Mouse (Mus musculus) liver, embryonic 12.5 days (tissue): ENCODE data around the gene Maml2. TPM values are rescaled to one million over a fixed set of nuclear protein-coding genes. Genes with fewer than 3 reads are reported as not detected.

Source experiments
- ATAC-seq: fragments of 200-750 bp; cut with Nextera tagmentation; 2 replicates; pipeline ENCODE4 v1.8.0; 2017; ENCODE audit warnings: moderate number of reproducible peaks, mild to moderate bottlenecking, moderate library complexity
- H3K27ac ChIP-seq: fragments of 300-500 bp; sonication (generic); 2 replicates; pipeline ENCODE4 v1.5.1; 2016; ENCODE audit warnings: mild to moderate bottlenecking
- H3K27me3 ChIP-seq: fragments of 300-500 bp; sonication (generic); replicated peaks from 2 replicates; pipeline ENCODE4 v1.6.1; 2016; ENCODE audit warnings: mild to moderate bottlenecking, moderate library complexity
- H3K36me3 ChIP-seq: fragments of 300-500 bp; sonication (generic); 2 replicates; pipeline ENCODE4 v1.6.1; 2016; ENCODE audit warnings: mild to moderate bottlenecking, moderate library complexity
- H3K4me1 ChIP-seq: fragments of 300-500 bp; sonication (generic); 2 replicates; pipeline ENCODE4 v1.6.1; 2016
- H3K4me2 ChIP-seq: fragments of 300-500 bp; sonication (generic); 2 replicates; pipeline ENCODE4 v1.6.1; 2016; ENCODE audit warnings: mild to moderate bottlenecking, moderate library complexity
- H3K4me3 ChIP-seq: fragments of 300-500 bp; sonication (generic); 2 replicates; pipeline ENCODE4 v1.5.1; 2016; ENCODE audit warnings: mild to moderate bottlenecking, moderate library complexity
- H3K9ac ChIP-seq: fragments of 300-500 bp; sonication (generic); 2 replicates; pipeline ENCODE4 v1.6.1; 2016; ENCODE audit warnings: mild to moderate bottlenecking, moderate library complexity
- H3K9me3 ChIP-seq: fragments of 300-500 bp; sonication (generic); replicated peaks from 2 replicates; pipeline ENCODE4 v1.6.1; 2016; ENCODE audit warnings: mild to moderate bottlenecking, moderate library complexity
- whole genome bisulfite sequencing: fragments of 180-500 bp; shearing (Covaris S2); methylation state at CpG from one replicate; pipeline ENCODE4 v1.1.7; 2016; ENCODE audit not compliant: insufficient replicate concordance; 5-methylcytosine and 5-hydroxymethylcytosine counted together
- polyA plus RNA-seq: library from polyadenylated mRNA; unstranded; fragments of >200 nt; fragmentation: Nextera tagmentation; extraction: Ambion mirVana; gene quantifications from 2 replicates; pipeline ENCODE4 v1.2.1, GENCODE M21; 2016

Maml2 gene
- polyA plus RNA-seq, 1 experiment from 2014 or later = 1.7 TPM

DNA sequence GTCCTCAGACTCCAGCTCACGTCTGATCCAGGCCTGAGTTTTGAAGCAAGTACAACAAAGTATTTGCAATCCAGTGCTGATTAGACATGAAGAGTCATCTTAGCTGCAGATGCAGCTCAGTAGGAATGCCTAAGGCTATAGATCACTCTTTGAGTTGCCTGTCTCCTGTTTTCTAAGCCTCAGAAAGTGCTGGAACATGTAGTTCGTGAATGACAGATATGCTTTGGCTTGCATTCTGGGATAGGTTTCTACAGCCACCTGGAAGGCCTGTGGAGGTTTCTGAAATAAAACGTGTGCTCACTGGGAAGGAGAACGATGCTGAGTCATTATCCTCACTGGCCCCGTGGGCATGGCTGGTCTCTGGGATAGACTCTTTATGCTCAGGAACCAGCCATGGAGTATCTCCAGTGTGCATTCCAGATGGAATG is 16.8 kb downstream of the Maml2 start:
- no peak overlapping the region for H3K4me3 ChIP-seq
- H3K4me1 ChIP-seq = peaks cover 7% of the 10 kb centered on the region; the same call in 1 of the 2 replicates
- no peak overlapping the region for H3K4me2 ChIP-seq
- WGBS = 57% methylated on average over 5 of the region's 5 CpGs
- H3K27me3 ChIP-seq = no peaks in the 10 kb centered on the region
- no peaks in the 10 kb centered on the region for H3K9me3 ChIP-seq
- H3K9ac ChIP-seq = no peak overlapping the region
- no peak overlapping the region for H3K27ac ChIP-seq
- no peak for ATAC-seq
- no peaks in the 10 kb centered on the region for H3K36me3 ChIP-seq

DNA sequence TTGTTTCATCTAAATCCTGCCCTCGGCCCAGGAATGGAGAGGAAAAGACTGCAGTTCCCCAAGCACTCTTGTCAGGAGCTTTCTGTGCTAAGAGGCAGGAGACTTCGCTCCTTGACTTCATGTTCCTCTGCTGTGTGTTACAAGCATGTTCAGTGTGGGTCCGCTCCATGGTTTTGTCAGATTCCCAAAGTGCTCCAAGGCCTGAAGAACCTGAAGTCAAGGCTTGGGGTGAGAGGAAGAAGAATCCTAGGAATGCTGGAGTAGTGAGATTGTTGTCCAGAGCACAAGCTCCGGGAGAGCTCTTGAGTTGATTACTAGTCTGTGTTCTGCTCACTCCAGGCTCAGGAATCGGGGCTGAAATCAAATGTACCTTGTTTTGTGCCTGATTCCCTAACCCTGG is 17.6 kb downstream of the Maml2 start:
- ATAC-seq = no peak
- Histone ChIP-seq H3K36me3 (no peaks in the 10 kb centered on the region), H3K27me3 (no peaks in the 10 kb centered on the region), H3K27ac (no peak overlapping the region), H3K4me3 (no peak overlapping the region), H3K4me2 (no peak overlapping the region), H3K9ac (no peak overlapping the region), H3K9me3 (no peaks in the 10 kb centered on the region), H3K4me1 (no peaks in the 10 kb centered on the region)
- 60% methylated on average over 5 of the region's 5 CpGs for WGBS

DNA sequence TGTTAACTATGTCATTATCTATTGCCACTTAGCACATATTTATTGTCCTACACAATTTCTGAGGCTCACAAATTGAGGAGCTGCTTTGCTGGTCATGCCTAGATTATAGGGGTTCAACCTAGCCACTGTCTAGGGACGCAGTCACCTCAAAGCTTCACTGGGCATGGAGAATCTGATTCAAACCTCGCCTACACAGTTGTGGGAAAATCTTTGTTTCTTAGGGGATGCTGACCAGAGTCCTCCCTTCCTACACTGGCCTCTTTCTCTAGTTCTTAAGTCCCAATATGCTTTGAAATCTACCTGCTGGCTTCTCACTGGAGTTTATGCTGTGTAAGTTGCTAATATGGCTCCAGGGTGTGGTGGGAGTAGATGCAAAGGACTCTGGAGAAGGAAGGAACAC is 21.8 kb downstream of the Maml2 start:
- WGBS = 60% methylated on average over 2 of the region's 2 CpGs

DNA sequence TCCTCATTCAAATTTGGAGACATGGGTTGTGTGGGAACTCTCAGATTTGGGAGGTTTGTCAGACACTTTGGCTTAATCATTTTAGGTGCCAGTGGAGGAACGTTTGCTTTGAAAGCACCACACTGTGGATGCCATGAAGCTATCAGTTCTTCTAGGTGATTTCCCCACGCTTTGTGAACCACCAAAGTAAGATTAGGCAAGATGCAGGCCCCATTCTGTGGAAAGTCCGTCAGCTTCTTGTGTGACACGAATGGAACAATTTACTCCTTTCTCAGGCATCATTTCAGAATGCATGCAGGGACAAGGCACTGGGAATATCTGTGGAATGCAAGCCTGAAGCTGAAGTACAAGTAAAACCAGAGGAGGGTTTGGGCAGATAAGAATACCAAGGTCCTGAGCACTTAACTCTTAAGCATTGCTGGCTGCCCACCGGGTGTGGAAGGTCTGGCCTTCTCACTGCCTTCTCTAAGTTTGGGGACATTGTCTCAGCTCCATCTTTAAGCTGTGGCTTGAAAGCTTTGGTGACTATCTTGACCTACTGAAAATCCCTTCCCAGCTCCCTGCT is 23.1 kb downstream of the Maml2 start:
- no peak overlapping the region for H3K4me2 ChIP-seq
- no peak overlapping the region for H3K4me3 ChIP-seq
- no peaks in the 10 kb centered on the region for H3K36me3 ChIP-seq
- no peaks in the 10 kb centered on the region for H3K9me3 ChIP-seq
- H3K27me3 ChIP-seq = no peaks in the 10 kb centered on the region
- H3K4me1 ChIP-seq = 0 out of 2 replicates have a peak, but pooled peaks cover 4% of the 10 kb centered on the region
- no peak for ATAC-seq
- 59% methylated on average over 5 of the region's 5 CpGs for WGBS
- H3K9ac ChIP-seq = no peak overlapping the region
- H3K27ac ChIP-seq = no peak overlapping the region

More for the DNA sequence above, 21.8 kb downstream of the Maml2 start:
- no peak for ATAC-seq
- no peak overlapping the region for H3K27ac ChIP-seq
- 0 out of 2 replicates have a peak, but pooled peaks cover 4% of the 10 kb centered on the region for H3K4me1 ChIP-seq
- H3K36me3 ChIP-seq = no peaks in the 10 kb centered on the region
- no peak overlapping the region for H3K9ac ChIP-seq
- H3K4me3 ChIP-seq = no peak overlapping the region
- H3K9me3 ChIP-seq = no peaks in the 10 kb centered on the region
- no peak overlapping the region for H3K4me2 ChIP-seq
- H3K27me3 ChIP-seq = no peaks in the 10 kb centered on the region

DNA sequence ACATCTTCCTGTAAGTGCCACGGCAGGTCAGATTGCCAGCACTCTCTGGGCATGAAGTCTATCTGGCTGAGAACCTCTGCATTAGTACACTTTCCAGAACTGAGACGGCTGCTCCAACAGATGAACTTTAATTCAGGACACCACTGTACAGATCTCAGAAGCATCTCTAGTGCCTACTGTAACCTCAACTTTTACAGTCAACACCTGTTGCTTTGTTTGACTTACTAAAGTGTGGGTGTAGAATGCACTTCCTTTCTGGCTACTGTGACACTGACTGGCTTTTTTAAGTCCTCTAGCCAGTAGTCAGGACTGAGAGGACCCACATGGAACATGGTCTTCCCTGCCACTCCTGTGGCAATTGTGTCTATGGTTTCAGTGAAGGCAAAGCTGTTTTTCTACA is 25.3 kb downstream of the Maml2 start:
- H3K4me2 ChIP-seq = no peak overlapping the region
- H3K4me3 ChIP-seq = no peak overlapping the region
- no peak for ATAC-seq
- no peak overlapping the region for H3K27ac ChIP-seq
- no peaks in the 10 kb centered on the region for H3K9me3 ChIP-seq
- 57% methylated on average over 2 of the region's 2 CpGs for WGBS
- H3K36me3 ChIP-seq = no peaks in the 10 kb centered on the region
- no peaks in the 10 kb centered on the region for H3K27me3 ChIP-seq
- H3K9ac ChIP-seq = no peak overlapping the region
- H3K4me1 ChIP-seq = 0 out of 2 replicates have a peak, but pooled peaks cover 4% of the 10 kb centered on the region

DNA sequence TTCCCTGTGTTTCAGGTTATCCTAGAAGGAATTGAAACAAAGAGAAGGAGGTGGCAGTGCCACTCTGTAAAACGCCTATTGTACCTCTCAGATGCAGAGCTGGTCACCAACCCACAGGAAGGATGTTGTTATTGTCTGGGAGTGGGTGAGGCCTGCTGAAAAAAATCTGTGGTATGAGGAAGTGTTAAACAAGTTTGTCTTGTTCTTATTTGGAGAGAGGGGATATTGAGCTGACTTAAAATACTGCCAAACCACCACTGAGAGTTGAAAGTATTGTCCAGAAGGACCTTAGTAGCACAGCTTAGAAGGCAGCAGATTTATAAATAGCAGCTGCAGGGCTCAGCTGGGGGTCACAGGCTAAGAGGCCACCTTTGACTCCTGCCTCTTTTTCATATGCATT is 25.9 kb downstream of the Maml2 start:
- Histone ChIP-seq H3K36me3 (no peaks in the 10 kb centered on the region), H3K9ac (no peak overlapping the region), H3K27ac (no peak overlapping the region), H3K4me1 (0 out of 2 replicates have a peak, but pooled peaks cover 4% of the 10 kb centered on the region), H3K4me2 (no peak overlapping the region), H3K9me3 (no peaks in the 10 kb centered on the region), H3K4me3 (no peak overlapping the region), H3K27me3 (no peaks in the 10 kb centered on the region)
- no peak for ATAC-seq
- 10% methylated on average over 1 of the region's 1 CpGs for WGBS

DNA sequence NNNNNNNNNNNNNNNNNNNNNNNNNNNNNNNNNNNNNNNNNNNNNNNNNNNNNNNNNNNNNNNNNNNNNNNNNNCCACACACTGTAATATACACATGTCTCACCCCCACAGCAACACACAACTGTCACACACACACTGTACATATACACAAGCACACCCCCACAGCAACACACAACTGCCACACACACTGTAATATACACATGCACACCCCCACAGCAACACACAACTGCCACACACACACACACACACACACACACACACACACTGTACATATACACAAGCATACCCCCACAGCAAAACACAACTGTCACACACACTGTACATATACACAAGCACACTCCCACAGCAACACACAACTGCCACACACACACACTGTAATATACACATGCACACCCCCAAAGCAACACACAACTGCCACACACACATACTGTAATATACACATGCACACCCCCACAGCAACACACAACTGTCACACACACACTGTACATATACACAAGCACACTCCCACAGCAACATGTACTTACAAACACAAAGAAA is 116.5 kb downstream of the Maml2 start:
- no peak overlapping the region for H3K4me3 ChIP-seq
- ATAC-seq = no peak
- H3K27ac ChIP-seq = no peak overlapping the region
- no peak overlapping the region for H3K9ac ChIP-seq
- H3K4me2 ChIP-seq = no peak overlapping the region
- H3K4me1 ChIP-seq = no peaks in the 10 kb centered on the region
- H3K9me3 ChIP-seq = no peaks in the 10 kb centered on the region
- no peaks in the 10 kb centered on the region for H3K27me3 ChIP-seq
- peaks cover 4% of the 10 kb centered on the region; the same call in 1 of the 2 replicates for H3K36me3 ChIP-seq

DNA sequence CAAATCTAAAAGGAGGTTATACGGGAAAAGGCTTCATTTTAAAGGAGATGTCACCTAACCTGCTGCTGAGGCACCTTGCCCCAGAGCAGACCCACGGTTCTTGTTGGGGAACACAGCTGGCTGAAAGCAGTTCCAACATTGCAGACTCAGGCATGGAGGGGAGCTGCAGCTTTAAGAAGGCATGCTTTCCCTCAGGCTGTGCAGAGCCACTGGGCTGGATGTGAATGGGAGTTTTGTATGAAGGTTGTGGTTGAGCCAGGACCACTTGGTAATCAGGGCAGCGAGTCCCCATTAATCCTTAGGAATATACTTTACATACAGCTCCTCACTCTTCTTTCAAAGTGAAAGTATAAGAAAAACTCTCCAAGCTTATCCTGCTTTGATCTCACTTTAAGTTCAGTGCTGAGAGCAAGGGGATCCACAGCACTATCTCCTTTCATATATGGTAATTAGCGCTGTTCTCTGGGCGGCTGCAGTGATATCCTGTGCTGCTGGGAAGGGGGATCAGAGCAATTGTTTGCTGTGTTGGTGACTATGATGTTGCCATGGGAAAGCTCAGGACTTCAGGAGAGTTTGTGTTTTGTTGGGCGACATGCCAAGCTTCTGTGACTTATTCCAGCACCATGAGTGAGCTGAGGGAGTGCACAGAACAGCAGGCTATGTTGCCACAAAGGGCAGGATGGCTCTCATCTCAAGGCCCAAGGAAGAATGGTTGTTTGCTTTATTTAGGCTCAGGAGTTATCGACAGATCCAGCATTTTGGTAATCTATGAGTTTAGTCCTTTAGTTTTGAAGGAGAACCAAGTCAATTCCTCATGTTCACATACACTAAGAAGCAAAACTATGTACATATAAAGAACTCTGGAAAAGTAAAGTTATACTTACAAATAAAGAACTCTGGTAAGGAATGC is 127.5 kb downstream of the Maml2 start:
- H3K4me1 ChIP-seq = peaks cover 15% of the 10 kb centered on the region; the same call in 1 of the 2 replicates
- no peak for ATAC-seq
- H3K4me3 ChIP-seq = no peak overlapping the region
- no peak overlapping the region for H3K4me2 ChIP-seq
- 50% methylated on average over 7 of the region's 7 CpGs for WGBS
- H3K36me3 ChIP-seq = no peaks in the 10 kb centered on the region
- H3K27me3 ChIP-seq = no peaks in the 10 kb centered on the region
- H3K9ac ChIP-seq = no peak overlapping the region
- no peaks in the 10 kb centered on the region for H3K9me3 ChIP-seq
- H3K27ac ChIP-seq = no peak overlapping the region

DNA sequence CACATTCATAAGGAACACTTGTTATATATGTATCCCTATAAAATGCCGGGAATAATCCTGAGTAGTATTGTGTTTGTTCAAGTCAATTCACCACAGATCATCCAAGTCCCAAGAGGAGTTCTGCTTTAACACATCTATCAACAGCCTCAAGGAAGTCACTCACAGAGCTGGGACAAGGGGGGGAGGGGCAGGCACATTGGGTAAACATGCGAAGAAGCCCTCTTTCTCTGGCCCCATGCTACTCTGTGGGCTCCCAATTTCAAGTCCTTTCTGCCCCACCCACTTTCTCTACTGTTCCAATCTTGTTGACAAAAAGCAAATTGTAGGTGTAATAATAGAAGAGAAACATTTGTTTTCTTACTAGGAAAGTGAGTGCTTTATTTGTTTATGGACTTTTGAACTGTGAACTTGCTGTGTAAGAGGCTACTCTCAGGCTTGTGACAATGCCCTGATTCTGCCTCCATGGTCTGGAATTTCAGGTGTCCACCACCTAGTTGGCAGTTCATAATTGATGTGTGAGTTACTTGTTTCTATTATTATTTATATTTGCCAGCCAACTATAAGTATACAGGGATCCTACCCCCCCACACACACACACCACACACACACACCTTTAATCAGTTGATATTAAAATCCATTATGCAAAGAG is 131.8 kb downstream of the Maml2 start:
- Histone ChIP-seq H3K4me3 (no peak overlapping the region), H3K9me3 (no peaks in the 10 kb centered on the region), H3K4me2 (no peak overlapping the region), H3K27ac (no peak overlapping the region), H3K9ac (no peak overlapping the region), H3K4me1 (peaks cover 19% of the 10 kb centered on the region), H3K27me3 (no peaks in the 10 kb centered on the region), H3K36me3 (no peaks in the 10 kb centered on the region)
- ATAC-seq = no peak
- 31% methylated on average over 2 of the region's 2 CpGs for WGBS

DNA sequence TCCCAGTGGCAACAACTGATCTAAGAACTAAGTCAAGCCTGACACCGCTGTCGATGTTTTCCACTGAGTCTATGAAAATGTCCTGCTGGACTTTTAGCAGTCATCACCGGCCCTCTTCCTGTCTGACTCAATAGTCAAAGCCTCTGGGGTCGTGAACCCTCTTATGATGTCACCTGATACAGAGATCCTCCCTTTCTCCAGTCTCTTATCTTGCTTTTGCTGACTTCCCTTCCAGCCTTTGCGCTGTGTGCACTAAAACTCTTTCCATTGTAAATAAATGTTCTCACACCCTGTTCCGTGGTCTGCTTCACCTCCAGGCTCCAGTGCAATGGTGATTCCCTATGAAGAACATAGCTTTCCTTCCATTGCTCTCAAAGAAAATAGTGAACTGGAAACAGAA is 132.5 kb downstream of the Maml2 start:
- Histone ChIP-seq H3K4me1 (peaks cover 18% of the 10 kb centered on the region), H3K9ac (no peak overlapping the region), H3K9me3 (no peaks in the 10 kb centered on the region), H3K4me3 (no peak overlapping the region), H3K27me3 (no peaks in the 10 kb centered on the region), H3K4me2 (no peak overlapping the region), H3K36me3 (no peaks in the 10 kb centered on the region), H3K27ac (no peak overlapping the region)
- peak; percentile 49; the same call in 1 of the 2 replicates for ATAC-seq
- WGBS = 11% methylated on average over 6 of the region's 6 CpGs

DNA sequence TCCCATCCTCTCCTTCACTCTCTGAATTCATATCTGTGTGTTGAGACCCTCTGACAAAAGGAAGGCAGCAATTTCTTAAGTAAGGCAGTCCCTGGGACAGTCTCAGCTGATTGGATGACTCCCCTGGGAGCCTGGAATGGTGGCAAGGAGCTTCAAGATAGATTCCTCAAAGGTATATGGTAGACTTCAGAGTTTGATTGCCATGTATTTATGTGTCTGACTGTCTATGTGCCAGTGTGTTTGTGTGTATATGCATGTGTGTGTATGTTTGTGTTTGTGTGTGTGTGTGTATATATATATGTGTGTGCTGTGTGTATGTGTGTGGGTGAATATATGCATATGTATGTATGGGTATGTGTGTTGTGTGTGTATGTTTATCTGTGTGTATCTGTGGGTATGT is 133.0 kb downstream of the Maml2 start:
- no peak overlapping the region for H3K4me2 ChIP-seq
- H3K27me3 ChIP-seq = no peaks in the 10 kb centered on the region
- no peaks in the 10 kb centered on the region for H3K36me3 ChIP-seq
- ATAC-seq = no peak
- peaks cover 17% of the 10 kb centered on the region for H3K4me1 ChIP-seq
- no peaks in the 10 kb centered on the region for H3K9me3 ChIP-seq
- H3K4me3 ChIP-seq = no peak overlapping the region
- no peak overlapping the region for H3K9ac ChIP-seq
- H3K27ac ChIP-seq = no peak overlapping the region

DNA sequence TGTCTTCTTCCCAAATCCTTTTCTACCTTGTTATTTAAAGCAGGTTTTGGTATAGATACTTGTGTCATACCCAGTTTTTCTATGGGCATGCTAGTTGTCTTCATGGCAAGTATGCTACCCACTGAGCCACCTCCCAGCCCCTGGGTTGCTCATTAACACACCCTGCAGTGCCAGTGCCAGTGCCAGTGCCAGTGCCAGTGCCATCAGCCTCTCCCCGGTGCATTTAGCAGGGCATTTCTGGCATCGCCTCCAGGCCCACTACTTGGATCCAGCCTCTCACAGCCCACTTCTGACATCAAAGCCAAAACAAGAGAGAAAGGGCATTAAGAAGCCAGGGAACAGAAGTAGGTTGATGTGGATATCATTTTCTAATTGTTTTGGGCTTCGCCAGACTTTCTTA is 133.9 kb downstream of the Maml2 start:
- Histone ChIP-seq H3K9ac (no peak overlapping the region), H3K36me3 (no peaks in the 10 kb centered on the region), H3K27me3 (no peaks in the 10 kb centered on the region), H3K27ac (no peak overlapping the region), H3K9me3 (no peaks in the 10 kb centered on the region), H3K4me2 (no peak overlapping the region), H3K4me3 (no peak overlapping the region), H3K4me1 (peaks cover 17% of the 10 kb centered on the region)
- 86% methylated on average over 3 of the region's 3 CpGs for WGBS
- ATAC-seq = no peak
